In the genomic region with DNA sequence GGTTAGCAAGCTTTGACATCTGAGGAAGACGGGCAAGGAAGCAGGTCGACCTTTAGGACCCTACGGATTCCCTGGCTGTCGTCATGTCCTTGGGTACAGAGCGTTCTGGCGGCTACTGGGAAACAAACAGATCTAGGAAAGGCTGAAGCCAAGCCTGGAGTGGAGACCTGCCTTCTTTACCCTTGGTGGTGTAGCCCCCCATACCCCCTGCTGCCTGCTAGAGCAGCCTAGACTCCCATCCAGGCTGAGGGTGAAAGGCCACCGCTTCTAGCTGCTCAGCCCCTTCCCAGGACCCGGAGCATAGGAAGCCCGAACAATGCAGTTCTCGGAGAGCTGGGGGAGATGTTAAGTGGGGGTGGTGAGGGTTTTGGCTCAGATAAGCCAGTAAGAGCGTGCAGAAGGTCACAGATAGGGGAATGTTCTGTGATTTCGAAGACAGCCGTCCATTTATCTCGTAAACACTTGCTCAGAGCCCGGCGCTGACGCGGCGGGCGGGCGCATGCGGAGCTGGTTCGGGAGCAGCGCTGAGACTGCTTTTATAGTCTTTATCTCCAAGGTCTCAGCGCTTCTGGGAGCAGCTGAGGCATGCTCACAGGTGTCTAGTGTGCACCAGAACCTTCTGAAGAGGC, we compare ENCODE assay signal across 7 mouse cellular contexts. TPM values are rescaled to one million over a fixed set of nuclear protein-coding genes. Genes with fewer than 3 reads are reported as not detected.
DNase-seq lines count a peak whose midpoint lies in the region; ATAC-seq and TF ChIP-seq lines count a peak whose summit lies in the region.

No protein-coding gene starts in this region.

- peak overlapping the region; percentile 87 for H3K9ac ChIP-seq in hindbrain, embryonic 16.5 days (ENCODE audit: low read depth, low read length)

- peaks cover 25% of the 10 kb centered on the region for H3K4me1 ChIP-seq in hindbrain, embryonic 16.5 days (ENCODE audit: control insufficient read depth, insufficient read depth, low read depth, low read length)

- peak overlapping the region; percentile 80 for H3K4me3 ChIP-seq in gastrocnemius, adult 2 months
- H3K4me3 ChIP-seq in hindbrain, embryonic 16.5 days (ENCODE audit: low read length), result peak overlapping the region; percentile 50

- ATAC-seq in hindbrain, embryonic 16.5 days, result peak; percentile 79
- ATAC-seq in megakaryocyte progenitor cell, adult 5-6 weeks (replicated peaks; ENCODE audit: poor library complexity), result peak; percentile 74

- no peaks in the 10 kb centered on the region for H3K36me3 ChIP-seq in hindbrain, embryonic 16.5 days (ENCODE audit: control insufficient read depth, insufficient read depth, low read length)

- intact Hi-C loops in gastrocnemius, adult 2 months (cut with DNase I), result loop anchor here (1.0 kb wide), 1 partner anchor 18 kb away; no protein-coding TSS in a partner anchor
- intact Hi-C loops in left cerebral cortex, postnatal 36 days (cut with DNase I), result loop anchor here (2.0 kb wide), 1 partner anchor 17 kb away; no protein-coding TSS in a partner anchor

- no peak for TF ChIP-seq CTCF in gastrocnemius, adult 2 months (IDR thresholded peaks at IDR 0.05)

- under 1% methylated on average over 25 of the region's 25 CpGs for WGBS in hindbrain, embryonic 16.5 days

- H3K27me3 ChIP-seq in hindbrain, embryonic 16.5 days (replicated peaks; ENCODE audit: control insufficient read depth, insufficient read depth, low read length), result no peaks in the 10 kb centered on the region

- no peaks in the 10 kb centered on the region for H3K9me3 ChIP-seq in hindbrain, embryonic 16.5 days (ENCODE audit: control insufficient read depth, low read length)

- H3K27ac ChIP-seq in gastrocnemius, adult 2 months, result peak overlapping the region; percentile 100
- H3K27ac ChIP-seq in hindbrain, embryonic 16.5 days (ENCODE audit: low read depth, low read length), result peak overlapping the region; percentile 94

- peak; percentile 81 for DNase-seq in adrenal gland, postnatal 10 days
- DNase-seq in cerebellum, postnatal 25 days, result peak; percentile 84 to 90
- DNase-seq in gastrocnemius, adult 2 months, result peak; percentile 87
- DNase-seq in left cerebral cortex, postnatal 36 days (ENCODE audit: low spot score in 2 of 2), result peak; percentile 80 to 83
- peak; percentile 91 for DNase-seq in skeletal muscle tissue, adult 2 months (ENCODE audit: low read depth, low spot score)

- peak overlapping the region; percentile 64 for H3K4me2 ChIP-seq in hindbrain, embryonic 16.5 days (ENCODE audit: low read length)

RNA-seq across cellular contexts. Expression of a gene that starts 18.3 kb away (rescaled TPM):
- total RNA-seq in adrenal gland, postnatal 10 days (2021), result 100 to 1,000 TPM in 1 of 2 experiments, 10 to 100 TPM in 1; 46.2 to 129 TPM
- total RNA-seq in gastrocnemius, adult 2 months (2021), result 100 to 1,000 TPM in 1 of 2 experiments, 10 to 100 TPM in 1; 15.4 to 183 TPM
- 75.3 and 97.1 TPM in 2 replicates for polyA plus RNA-seq in hindbrain, embryonic 16.5 days (2015; fragmentation: Nextera tagmentation; extraction: Ambion mirVana)
- total RNA-seq in left cerebral cortex, postnatal 36 days (2021), result 10 to 100 TPM; 33.5 to 58.5 TPM
- 0.37 and 2.4 TPM in 2 replicates for total RNA-seq in megakaryocyte progenitor cell, adult 5-6 weeks (2015)
- 0.41 and 0.42 TPM in 2 replicates for total RNA-seq in megakaryocyte progenitor cell, adult 5-6 weeks (2017)

RNA-seq across cellular contexts. Expression of a gene that starts 32.7 kb away (rescaled TPM):
- total RNA-seq in adrenal gland, postnatal 10 days (2021), result 10 to 100 TPM; 26.6 to 30.7 TPM
- total RNA-seq in gastrocnemius, adult 2 months (2021), result 10 to 100 TPM; 13.6 to 14.6 TPM
- polyA plus RNA-seq in hindbrain, embryonic 16.5 days (2015; fragmentation: Nextera tagmentation; extraction: Ambion mirVana), result 47.7 and 48.3 TPM in 2 replicates
- 10 to 100 TPM; 16.2 to 17.4 TPM for total RNA-seq in left cerebral cortex, postnatal 36 days (2021)
- total RNA-seq in megakaryocyte progenitor cell, adult 5-6 weeks (2015), result 38.3 and 38.9 TPM in 2 replicates
- 27.8 and 33.2 TPM in 2 replicates for total RNA-seq in megakaryocyte progenitor cell, adult 5-6 weeks (2017)

RNA-seq across cellular contexts. Expression of a gene that starts 33.0 kb away (rescaled TPM):
- 10 to 100 TPM; 60.3 to 68.4 TPM for total RNA-seq in adrenal gland, postnatal 10 days (2021)
- 10 to 100 TPM; 49.5 to 50.7 TPM for total RNA-seq in gastrocnemius, adult 2 months (2021)
- 101 and 116 TPM in 2 replicates for polyA plus RNA-seq in hindbrain, embryonic 16.5 days (2015; fragmentation: Nextera tagmentation; extraction: Ambion mirVana)
- total RNA-seq in left cerebral cortex, postnatal 36 days (2021), result 10 to 100 TPM; 62.0 to 66.6 TPM
- 54.5 and 55.9 TPM in 2 replicates for total RNA-seq in megakaryocyte progenitor cell, adult 5-6 weeks (2015)
- 32.6 and 35.1 TPM in 2 replicates for total RNA-seq in megakaryocyte progenitor cell, adult 5-6 weeks (2017)

Comparison
In these comparisons a context has a peak if more than half of its experiments do, and no peak if none do; other contexts are left out.
1. Peak in every context shown above with its lines: DNase-seq, ATAC-seq, H3K4me3 ChIP-seq and H3K27ac ChIP-seq.
2. RNA of a gene that starts 18.3 kb away (total RNA-seq): 15.4 to 183 TPM in gastrocnemius, adult 2 months, 46.2 to 129 TPM in adrenal gland, postnatal 10 days and 33.5 to 58.5 TPM in left cerebral cortex, postnatal 36 days; 0.37 to 2.4 TPM in megakaryocyte progenitor cell, adult 5-6 weeks; every median in the first group is over 4 times any median in the second.